Mouse (Mus musculus) megakaryocyte, embryonic 14.5 days (primary cell): Measurements from ENCODE around the gene Far2.

Experiments used
- FLI1 ChIP-seq: IDR thresholded peaks from 2 replicates; pipeline ENCODE4 v1.6.1; 2012; ENCODE audit warnings: low read length, inconsistent platforms, mixed read lengths
- GATA1 ChIP-seq: IDR thresholded peaks from 3 replicates; pipeline ENCODE4 v1.6.1; 2012; ENCODE audit warnings: mixed read lengths, low read length, inconsistent platforms, borderline replicate concordance

DNA sequence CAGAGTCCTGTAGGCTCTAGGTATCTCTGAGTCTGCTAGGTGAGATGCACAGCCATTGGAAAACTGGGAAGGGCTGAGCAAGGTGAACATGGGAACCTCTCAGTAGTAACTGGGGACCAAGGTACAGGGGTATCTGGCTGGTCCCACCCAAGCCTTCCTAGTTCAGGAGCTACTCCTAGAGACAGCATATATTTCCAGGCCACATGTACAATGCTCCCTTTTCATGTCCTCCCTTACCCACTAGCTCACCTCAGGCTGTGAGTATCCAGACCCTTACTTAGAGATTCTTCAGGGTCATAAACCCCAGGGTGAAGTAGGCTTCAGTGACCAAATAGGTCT, 560 bp downstream of the Far2 start:
- no peak for TF ChIP-seq GATA1
- TF ChIP-seq FLI1, result no peak
